Mouse (Mus musculus) adrenal gland (tissue): ENCODE measurements around the gene Krt33a.

ENCODE experiments used
- intact Hi-C: fragments of 180-260 bp; cut with DNase I; formaldehyde crosslinking; loops from one replicate; pipeline ENCODE4 v1.15.1; 2025
- long read RNA-seq, 2 experiments: library from polyadenylated mRNA; unstranded; transcript quantifications; one replicate each; pipeline ENCODE4 v2.0.0; 2020; ENCODE audit warnings: borderline replicate concordance in 1 of 2; ENCODE audit not compliant: insufficient replicate concordance in 1 of 2

Gene Krt33a
- long read RNA-seq, experiment 1 = 0 reads
- long read RNA-seq, experiment 2 = 0 reads

DNA sequence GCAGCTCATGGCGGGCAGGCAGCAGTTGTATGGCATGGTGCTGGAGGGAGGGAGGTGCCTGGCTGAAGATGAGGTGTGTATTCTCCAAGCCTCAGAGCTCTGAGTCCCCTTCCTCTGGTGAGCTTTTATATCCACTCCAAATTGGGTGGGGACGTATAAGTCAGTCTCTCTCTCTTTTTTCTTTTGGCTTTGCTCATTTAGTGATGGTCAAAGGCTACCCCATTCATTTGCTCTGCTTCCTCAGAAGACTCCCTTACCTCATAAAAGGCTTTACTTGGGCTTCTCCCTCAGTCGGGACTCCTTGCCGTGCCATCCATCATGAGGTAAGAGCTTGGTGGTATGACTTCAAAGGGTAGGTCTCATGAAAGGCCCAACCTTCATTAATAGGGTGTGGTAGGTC lies at the start of gene Krt33a:
Gene Krt33a (minus strand): TSS at position 101 of the 400 bp plus-strand sequence.
- intact Hi-C loops = no loop called here

- intact Hi-C loops = no loop called here
Observed at GRCm38 (mm10) chr11:100058875-100059274, 42.9 kb upstream of the Krt33a start.

DNA sequence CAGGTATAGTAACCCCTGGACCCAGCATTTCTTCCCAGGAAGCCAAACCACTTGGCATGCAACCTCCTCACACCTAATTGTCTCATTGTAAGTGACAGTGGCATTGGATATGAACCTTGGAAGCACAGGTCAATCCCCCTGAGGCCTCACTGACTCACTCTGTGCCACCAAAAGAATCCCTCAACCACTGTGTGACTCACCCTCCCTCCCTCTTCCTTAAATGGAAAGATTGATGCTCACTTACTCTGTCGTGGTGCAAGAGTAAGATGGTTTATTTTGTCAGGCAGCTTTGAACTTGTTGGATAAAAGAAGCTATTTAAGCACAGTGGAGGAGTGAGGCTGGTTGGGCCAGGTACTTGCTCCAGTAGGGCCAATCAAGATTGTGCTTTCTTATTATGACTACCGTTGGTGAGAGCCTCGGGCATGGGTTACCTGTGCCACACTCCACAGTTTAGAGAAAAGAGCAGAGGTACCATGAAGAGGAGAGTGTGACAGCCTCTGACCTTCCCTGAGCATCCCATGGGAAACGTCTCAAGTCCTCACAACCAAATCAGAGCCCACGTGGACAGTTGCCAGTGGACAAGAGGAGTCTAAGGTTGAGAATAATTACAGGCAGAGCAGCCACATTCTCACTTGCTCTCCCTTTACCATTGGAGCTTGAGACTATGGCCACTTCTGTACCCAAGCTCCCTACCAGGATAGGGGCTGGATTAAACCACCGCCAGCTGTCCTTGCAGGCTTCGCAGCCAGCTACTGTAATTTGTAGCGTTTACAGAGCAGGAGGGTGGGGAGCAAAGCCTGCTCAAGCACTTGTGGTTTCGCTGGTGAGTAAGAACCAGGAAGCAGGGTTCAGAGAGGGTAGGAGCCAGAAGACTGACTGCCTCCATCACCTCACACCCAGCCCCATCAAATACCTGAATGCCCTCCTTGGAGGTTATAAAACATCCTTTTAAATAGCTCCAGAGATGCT lies 40.0 kb upstream of the Krt33a start:
- intact Hi-C loops = no loop called here

GRCm38 (mm10) chr11:100050451-100050850 lies 34.4 kb upstream of the Krt33a start, which contains the start of gene Krt31:
Krt31 (minus strand) TSS chr11:100050551.
- intact Hi-C loops = no loop called here

GRCm38 (mm10) chr11:100047193-100047592 lies 31.2 kb upstream of the Krt33a start:
- intact Hi-C loops = no loop called here

- intact Hi-C loops = no loop called here
Observed at GRCm38 (mm10) chr11:100046303-100046866, 30.4 kb upstream of the Krt33a start.

DNA sequence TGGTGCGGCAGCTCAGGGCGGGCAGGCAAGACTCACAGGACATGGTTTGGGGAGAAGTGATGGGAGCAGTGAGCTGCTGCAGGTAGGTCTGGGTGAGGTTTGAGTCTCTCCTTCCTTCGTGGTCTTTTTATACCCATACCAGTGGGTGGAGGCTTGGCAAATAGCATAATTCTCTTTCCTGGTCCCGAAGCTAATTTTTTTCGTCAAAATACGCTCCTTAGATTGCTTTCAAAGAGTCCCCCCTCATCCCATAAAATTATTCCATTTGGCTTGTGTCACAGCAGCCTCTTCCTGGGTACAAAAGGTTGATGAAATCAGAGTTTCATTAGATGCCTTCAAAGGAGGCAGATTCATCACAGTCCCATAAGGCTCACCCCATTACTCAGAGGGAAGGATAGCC lies 25.4 kb upstream of the Krt33a start, which contains the start of gene Krt34:
Gene Krt34 (minus strand): TSS at position 101 of the 400 bp plus-strand sequence.
- intact Hi-C loops = no loop called here

GRCm38 (mm10) chr11:100029768-100030167 lies 13.8 kb upstream of the Krt33a start, which contains the start of gene Krt33b:
Krt33b (minus strand) TSS chr11:100029868.
- intact Hi-C loops = no loop called here

DNA sequence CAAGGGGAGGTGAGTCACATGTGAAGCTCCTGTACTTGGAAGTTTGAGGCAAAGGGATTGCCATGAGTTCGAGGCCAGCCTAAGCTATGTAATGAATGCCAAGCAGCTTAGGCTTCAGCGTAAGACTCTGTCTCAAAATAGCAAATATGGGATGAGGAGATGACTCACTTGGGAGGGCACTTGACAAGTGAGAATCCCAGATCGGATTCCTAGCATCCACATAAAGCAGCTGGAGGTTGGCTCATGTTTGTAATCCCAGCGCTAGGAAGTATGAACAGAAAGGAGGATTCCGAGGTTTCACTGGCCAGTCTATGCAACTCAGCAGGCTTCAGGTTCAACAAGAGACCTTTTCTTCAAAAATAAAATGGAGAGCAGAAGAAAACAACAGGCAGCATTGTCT lies 5.4 kb upstream of the Krt33a start:
- intact Hi-C loops = no loop called here

DNA sequence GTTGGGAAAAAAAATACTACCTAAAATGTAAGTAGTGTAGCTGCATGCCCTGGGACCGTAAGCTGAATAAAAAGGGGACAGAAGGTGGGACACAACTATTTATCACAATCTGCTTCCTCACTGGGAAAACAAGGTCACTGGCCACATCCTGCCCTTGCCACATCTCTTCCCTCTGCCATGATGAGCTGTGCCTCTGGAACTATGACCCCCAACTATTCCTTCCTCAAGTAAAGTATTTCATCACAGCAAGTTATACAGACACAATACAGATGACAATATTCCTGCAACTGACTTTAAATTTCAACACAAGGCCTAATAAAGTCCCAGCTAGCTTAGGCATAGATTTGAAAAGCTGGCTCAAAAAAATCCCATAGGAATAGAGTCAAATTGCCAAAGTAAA lies 3.5 kb upstream of the Krt33a start:
- intact Hi-C loops = no loop called here

DNA sequence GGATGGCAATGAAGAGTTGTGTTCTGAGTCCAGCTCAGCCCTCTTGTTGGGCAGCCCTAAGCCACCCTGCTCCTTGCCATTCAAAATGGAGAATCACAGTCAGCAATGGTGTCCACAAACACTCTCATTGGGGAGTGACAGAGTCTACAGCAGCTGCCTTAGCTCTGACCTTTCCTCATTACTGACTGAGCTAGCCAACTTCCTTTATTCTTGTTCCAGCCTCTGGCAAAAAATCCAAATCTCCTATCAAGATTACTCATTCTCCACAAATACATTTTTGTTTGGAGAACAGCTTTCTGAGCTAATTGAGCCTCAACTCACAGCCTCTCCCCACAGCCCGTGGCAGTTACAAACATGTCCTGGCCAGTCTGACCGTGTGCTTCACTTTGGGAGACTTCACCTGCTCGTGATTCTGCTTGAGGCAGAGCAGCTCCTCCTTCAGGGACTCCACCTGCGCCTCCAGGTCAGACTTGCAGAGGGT lies 2.3 kb downstream of the Krt33a start:
- intact Hi-C loops = no loop called here

DNA sequence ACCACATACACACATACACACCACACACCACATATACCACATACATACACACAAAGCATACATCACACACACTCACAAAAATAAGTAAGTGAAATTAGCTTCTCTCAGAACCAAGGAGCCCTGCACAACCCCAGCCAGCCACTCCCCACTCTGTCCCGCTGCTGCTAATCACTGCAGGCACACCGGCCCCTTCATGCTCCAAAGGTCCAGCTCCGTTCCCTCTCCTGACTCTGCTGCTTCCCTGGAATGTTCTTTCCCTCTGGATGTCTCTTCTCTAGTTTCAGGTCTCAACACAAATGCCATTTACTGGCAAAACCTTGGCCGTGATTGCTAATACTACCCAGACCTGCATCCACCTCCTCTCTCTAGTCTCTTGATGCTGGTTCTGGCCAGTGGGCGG lies 5.3 kb downstream of the Krt33a start:
- intact Hi-C loops = no loop called here

- intact Hi-C loops = loop anchor here (10.0 kb wide), 1 partner anchor 434 kb away; no protein-coding TSS in a partner anchor
Observed at GRCm38 (mm10) chr11:100008336-100008735, 7.7 kb downstream of the Krt33a start.

GRCm38 (mm10) chr11:100006624-100007023 lies 9.4 kb downstream of the Krt33a start:
- intact Hi-C loops = loop anchor here (10.0 kb wide), 1 partner anchor 432 kb away; no protein-coding TSS in a partner anchor

GRCm38 (mm10) chr11:100005905-100006304 lies 10.1 kb downstream of the Krt33a start:
- intact Hi-C loops = loop anchor here (2.0 to 10.0 kb wide), 2 partner anchors 431 to 541 kb away; no protein-coding TSS in a partner anchor

- intact Hi-C loops = loop anchor here (2.0 to 10.0 kb wide), 3 partner anchors 430 to 593 kb away; no protein-coding TSS in a partner anchor
Observed at GRCm38 (mm10) chr11:100004846-100005245, 11.2 kb downstream of the Krt33a start.

- intact Hi-C loops = no loop called here
Observed at GRCm38 (mm10) chr11:99999091-99999490, 16.9 kb downstream of the Krt33a start.

- intact Hi-C loops = no loop called here
Observed at GRCm38 (mm10) chr11:99994384-99994661, 21.7 kb downstream of the Krt33a start.

DNA sequence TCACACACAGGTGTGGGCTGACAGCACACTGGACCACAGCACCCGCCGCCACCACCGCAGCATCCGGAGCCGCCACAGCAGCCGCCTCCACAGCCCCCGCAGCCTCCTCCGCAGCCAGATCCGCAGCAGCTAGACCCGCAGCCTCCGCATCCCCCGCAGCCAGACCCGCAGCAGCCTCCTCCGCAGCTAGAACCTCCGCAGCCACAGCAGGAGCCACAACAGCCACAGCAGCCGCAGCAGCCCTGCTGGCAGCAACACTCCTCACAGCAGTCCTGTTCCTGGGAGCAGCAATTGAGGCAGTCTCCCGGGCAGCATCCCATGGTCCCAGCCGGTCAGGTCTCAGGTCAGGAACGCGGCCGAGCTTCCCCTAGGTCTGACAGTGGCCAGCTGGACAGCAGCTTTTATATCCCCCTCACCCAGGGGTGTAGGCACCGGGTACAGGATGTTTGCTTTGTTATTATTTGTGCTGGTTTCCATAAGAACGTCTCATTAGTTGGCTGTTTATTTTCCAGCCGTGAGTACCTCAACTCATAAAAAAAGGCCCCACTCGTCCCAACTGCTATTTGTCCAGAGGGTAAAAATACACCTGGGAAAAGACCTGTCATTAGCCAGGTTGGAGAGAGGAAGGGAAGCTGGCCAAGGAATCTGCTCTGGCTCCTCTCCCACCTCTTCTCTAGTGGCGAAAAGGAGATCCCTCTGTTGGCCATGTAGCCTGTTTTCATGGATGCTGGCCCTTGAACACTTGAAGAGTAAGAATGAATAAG lies 22.2 kb downstream of the Krt33a start, which contains the start of gene Krtap17-1:
Gene Krtap17-1 (minus strand): TSS at position 375 of the 764 bp plus-strand sequence.
- intact Hi-C loops = no loop called here

- intact Hi-C loops = no loop called here
Observed at GRCm38 (mm10) chr11:99990571-99990970, 25.4 kb downstream of the Krt33a start.

- intact Hi-C loops = no loop called here
Observed at GRCm38 (mm10) chr11:99989881-99990405, 26.1 kb downstream of the Krt33a start.
